Comparison of ENCODE assay signal across 27 mouse cellular contexts in genomic region chr6:72837756-72838155, GRCm38 (mm10). TPM values are rescaled to one million over a fixed set of nuclear protein-coding genes. Genes with fewer than 3 reads are reported as not detected.
"Had no signal": no experiment of that assay in that cellular context is flagged by ENCODE, and none has a peak within 500 bp of the region (broad histone marks: within the 10 kb centered on the region; RNA-seq: fewer than 3 reads in every experiment).

No protein-coding gene starts in this region.

- H3K9me3 ChIP-seq: limb, embryonic 10.5 days; limb, embryonic 12.5 days; limb, embryonic 13.5 days; limb, embryonic 15.5 days; liver, embryonic 12.5 days; liver, embryonic 13.5 days; liver, embryonic 15.5 days; lung, embryonic 15.5 days; megakaryocyte, embryonic 14.5 days; midbrain, embryonic 10.5 days; midbrain, embryonic 12.5 days; midbrain, embryonic 13.5 days; midbrain, embryonic 15.5 days had no signal

- H3K27me3 ChIP-seq: limb, embryonic 12.5 days; limb, embryonic 13.5 days; limb, embryonic 15.5 days; liver, embryonic 12.5 days; liver, embryonic 13.5 days; liver, embryonic 15.5 days; lung, embryonic 15.5 days; midbrain, embryonic 12.5 days; midbrain, embryonic 13.5 days; midbrain, embryonic 15.5 days had no signal

- H3K4me3 ChIP-seq: limb, embryonic 10.5 days; limb, embryonic 12.5 days; limb, embryonic 13.5 days; limb, embryonic 15.5 days; liver, embryonic 12.5 days; liver, embryonic 13.5 days; liver, embryonic 15.5 days; lung, embryonic 15.5 days; megakaryocyte, embryonic 14.5 days; midbrain, embryonic 10.5 days; midbrain, embryonic 12.5 days; midbrain, embryonic 13.5 days; midbrain, embryonic 15.5 days; myocyte had no signal

- H3K4me1 ChIP-seq: limb, embryonic 10.5 days; limb, embryonic 12.5 days; limb, embryonic 13.5 days; limb, embryonic 15.5 days; liver, embryonic 12.5 days; liver, embryonic 13.5 days; liver, embryonic 15.5 days; lung, embryonic 15.5 days; midbrain, embryonic 12.5 days; midbrain, embryonic 13.5 days; midbrain, embryonic 15.5 days had no signal

- H3K27ac ChIP-seq: limb, embryonic 10.5 days; limb, embryonic 12.5 days; limb, embryonic 13.5 days; limb, embryonic 15.5 days; liver, embryonic 12.5 days; liver, embryonic 13.5 days; liver, embryonic 14.5 days; liver, embryonic 15.5 days; lung, embryonic 15.5 days; macrophage; midbrain, embryonic 10.5 days; midbrain, embryonic 12.5 days; midbrain, embryonic 13.5 days; midbrain, embryonic 15.5 days had no signal

- DNase-seq: left cerebral cortex, postnatal 4 days; liver; liver, embryonic 13.5 days; liver, postnatal 0 days; lung, adult 18-20 months; lung, adult 2 months; lung, embryonic 14.5 days; lung, postnatal 10 days; lung, postnatal 14 days; lung, postnatal 36 days; lung, postnatal 4 days; midbrain, embryonic 14.5 days had no signal

RNA-seq across cellular contexts. Expression of gene Tcf7l1, which starts 48.7 kb away (rescaled TPM):
- polyA plus RNA-seq: macrophage had no signal
